Mouse (Mus musculus) megakaryocyte, embryonic 14.5 days (primary cell): Measurements from ENCODE around the gene Ptprb.

Experiments
- FLI1 ChIP-seq: IDR thresholded peaks from 2 replicates; pipeline ENCODE4 v1.6.1; 2012; ENCODE audit warnings: low read length, inconsistent platforms, mixed read lengths
- GATA1 ChIP-seq: IDR thresholded peaks from 3 replicates; pipeline ENCODE4 v1.6.1; 2012; ENCODE audit warnings: mixed read lengths, low read length, inconsistent platforms, borderline replicate concordance

DNA sequence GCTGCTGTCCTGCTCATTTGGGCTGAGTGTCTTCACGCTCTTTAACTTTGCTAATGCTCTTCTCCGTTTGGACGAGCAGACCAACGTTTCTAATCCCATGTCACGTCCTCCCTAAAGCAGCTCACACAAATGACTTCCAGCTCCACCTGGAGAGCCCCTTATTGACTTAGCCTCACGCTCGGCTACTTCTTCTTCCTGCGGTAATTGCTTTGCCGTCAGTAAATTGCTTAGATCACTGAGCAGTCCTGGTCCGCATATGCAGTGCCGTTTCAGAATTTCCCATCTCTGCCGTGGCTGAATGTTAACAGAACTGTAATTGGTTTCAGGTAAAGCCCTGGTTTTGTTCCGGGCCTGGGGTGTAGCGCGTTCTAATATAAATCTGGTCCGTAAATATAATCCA is 58.3 kb downstream of the Ptprb start:
- TF ChIP-seq GATA1 (no peak), FLI1 (no peak)
